Mouse (Mus musculus) frontal cortex, postnatal 25 days (tissue): Measurements from ENCODE around the gene Actl11.
A peak's percentile ranks its signal among the peaks of the same experiment; 100 is the strongest.

ENCODE experiments used
- DNase-seq, 2 experiments: peaks; one replicate each; pipeline ENCODE4 v3.0.0; 2022; ENCODE audit warnings: low spot score in 2 of 2

The Actl11 gene

DNA sequence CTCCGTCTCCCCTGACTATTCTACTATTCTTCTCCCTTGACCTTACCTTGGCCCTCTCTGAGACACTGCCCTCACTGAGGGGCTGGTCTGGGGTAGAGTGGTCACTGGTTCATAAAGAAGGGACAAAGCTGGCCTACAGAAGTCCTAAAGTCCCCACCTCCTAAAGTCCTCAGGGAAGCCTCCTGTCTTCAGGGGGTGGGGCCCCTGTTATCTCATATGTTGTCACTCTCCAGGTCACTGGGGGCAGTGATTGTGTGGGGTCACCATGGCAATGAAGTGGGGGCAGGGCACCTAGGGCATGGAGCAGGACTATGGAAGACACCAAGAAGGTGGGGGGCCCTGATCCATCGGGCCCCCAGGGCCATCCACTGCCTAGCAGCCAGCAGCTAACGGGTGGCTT is at the start of gene Actl11:
Gene Actl11 (plus strand): TSS at position 301 of the 400 bp plus-strand sequence.
- no peak for DNase-seq

- no peak for DNase-seq
These were observed 47.9 kb upstream of the Actl11 start for GRCm38 (mm10) chr9:107880411-107880810.

GRCm38 (mm10) chr9:107887804-107888266 is 40.4 kb upstream of the Actl11 start, which contains the start of gene Mon1a:
Mon1a (plus strand) TSS chr9:107888151.
- DNase-seq: peak; percentile 61 to 77

- DNase-seq: no peak
These were observed 39.9 kb upstream of the Actl11 start for GRCm38 (mm10) chr9:107888267-107888850.

GRCm38 (mm10) chr9:107890260-107890659 is 38.0 kb upstream of the Actl11 start:
- no peak for DNase-seq

- DNase-seq: no peak
These were observed 37.2 kb upstream of the Actl11 start for GRCm38 (mm10) chr9:107891023-107891422.

- DNase-seq: no peak
These were observed 29.7 kb upstream of the Actl11 start for GRCm38 (mm10) chr9:107898563-107898962.

- no peak for DNase-seq
These were observed 28.4 kb upstream of the Actl11 start for GRCm38 (mm10) chr9:107899855-107900254.

- DNase-seq: peak; percentile 73 to 75
These were observed 27.2 kb upstream of the Actl11 start for GRCm38 (mm10) chr9:107900840-107901626.

- DNase-seq: no peak
These were observed 26.7 kb upstream of the Actl11 start for GRCm38 (mm10) chr9:107901627-107901914.

GRCm38 (mm10) chr9:107904726-107905125 is 23.5 kb upstream of the Actl11 start:
- DNase-seq: peak; percentile 83 to 86

GRCm38 (mm10) chr9:107906252-107906966 is 21.9 kb upstream of the Actl11 start, which contains the start of gene Mst1r:
Mst1r (plus strand) TSS chr9:107906873.
- no peak for DNase-seq

DNA sequence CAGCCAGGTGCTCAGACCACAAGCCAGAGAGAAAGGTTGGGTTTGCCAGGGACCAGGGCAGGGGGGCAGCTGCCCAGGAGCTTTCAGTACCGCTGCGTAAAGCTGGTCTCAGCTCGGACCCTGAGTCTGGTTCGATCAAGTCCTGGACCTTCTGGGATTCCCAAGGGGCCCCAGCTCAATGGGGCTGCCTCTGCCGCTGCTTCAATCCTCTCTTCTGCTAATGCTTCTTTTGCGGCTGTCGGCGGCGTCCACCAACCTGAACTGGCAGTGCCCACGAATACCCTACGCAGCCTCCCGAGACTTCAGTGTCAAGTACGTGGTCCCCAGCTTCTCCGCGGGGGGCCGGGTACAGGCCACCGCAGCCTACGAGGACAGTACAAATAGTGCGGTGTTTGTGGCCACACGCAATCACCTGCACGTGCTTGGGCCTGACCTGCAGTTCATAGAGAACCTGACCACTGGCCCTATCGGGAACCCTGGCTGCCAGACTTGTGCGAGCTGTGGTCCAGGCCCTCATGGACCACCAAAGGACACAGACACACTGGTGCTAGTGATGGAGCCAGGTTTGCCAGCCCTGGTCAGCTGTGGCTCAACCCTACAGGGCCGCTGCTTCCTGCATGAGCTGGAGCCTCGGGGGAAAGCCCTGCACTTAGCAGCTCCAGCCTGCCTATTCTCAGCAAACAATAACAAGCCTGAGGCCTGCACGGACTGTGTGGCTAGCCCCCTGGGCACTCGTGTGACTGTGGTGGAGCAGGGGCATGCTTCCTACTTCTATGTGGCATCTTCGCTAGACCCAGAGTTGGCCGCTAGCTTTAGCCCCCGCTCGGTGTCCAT is 21.1 kb upstream of the Actl11 start:
- DNase-seq: no peak

DNA sequence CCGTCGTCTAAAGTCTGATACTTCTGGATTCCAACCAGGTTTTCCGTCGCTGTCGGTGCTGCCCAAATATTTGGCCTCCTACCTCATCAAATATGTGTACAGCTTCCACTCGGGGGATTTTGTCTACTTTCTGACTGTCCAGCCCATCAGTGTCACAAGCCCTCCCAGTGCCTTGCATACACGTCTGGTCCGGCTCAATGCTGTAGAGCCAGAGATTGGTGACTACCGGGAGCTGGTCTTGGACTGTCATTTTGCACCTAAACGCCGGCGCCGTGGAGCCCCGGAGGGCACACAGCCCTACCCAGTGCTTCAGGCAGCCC is 20.5 kb upstream of the Actl11 start:
- DNase-seq: no peak

- no peak for DNase-seq
These were observed 19.7 kb upstream of the Actl11 start for GRCm38 (mm10) chr9:107908410-107909158.

DNA sequence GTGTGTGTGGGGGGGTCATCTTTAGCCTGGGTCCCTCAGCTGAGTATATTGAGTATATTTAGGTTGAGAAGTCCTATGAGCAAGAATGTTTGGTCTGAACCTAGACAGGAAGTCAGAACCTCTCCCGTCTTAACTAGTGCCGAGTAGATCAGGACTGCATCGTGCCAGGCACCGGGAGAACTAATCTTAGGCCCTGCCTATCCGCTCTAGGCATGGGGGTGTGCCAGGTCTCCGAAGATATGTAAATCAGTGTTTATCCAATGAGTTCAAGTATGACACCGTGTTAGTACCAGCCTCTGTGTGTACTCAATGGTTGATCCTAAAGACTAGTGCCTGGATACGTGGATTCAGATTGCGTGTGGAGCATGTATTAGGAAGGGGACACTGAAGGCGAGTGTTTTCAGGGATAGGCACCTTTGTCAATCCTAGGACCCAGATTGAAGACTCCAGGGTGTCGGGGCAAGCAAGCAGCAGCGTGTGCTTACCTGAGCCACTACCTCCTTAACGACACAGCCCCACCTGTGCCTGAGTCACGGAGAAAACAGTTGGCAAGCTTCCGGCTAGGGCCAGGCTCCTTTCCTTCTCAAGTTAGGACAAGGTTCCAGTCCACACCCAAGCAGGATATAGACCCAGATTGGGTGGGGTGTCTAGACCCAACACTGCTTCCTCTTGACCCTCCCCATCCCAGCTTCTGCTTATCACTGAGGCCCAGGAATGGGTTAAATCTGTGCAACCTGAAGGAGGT is 18.1 kb upstream of the Actl11 start:
- DNase-seq: no peak

DNA sequence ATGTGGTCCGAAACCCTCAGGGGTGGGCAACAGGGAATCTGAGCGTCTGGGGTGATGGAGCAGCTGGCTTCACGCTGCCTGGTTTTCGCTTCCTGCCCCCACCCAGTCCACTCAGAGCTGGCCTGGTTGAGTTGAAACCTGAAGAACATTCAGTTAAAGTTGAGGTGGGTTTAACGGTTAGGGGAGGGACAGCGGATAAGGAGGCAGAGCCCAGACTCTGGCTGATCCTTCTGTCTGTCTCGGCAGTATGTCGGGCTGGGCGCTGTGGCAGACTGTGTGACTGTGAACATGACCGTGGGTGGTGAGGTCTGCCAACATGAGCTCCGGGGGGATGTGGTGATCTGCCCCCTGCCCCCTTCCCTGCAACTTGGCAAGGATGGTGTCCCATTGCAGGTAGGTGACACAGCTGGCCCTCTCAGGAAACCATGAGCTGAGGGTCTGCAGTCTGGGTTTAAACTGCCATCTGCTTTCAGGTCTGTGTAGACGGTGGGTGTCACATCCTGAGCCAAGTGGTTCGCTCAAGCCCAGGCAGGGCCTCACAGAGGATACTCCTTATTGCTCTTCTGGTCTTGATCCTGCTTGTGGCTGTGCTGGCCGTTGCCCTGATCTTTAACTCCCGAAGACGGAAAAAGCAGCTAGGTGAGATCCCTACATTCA is 13.4 kb upstream of the Actl11 start:
- no peak for DNase-seq

GRCm38 (mm10) chr9:107917895-107918608 is 10.2 kb upstream of the Actl11 start:
- no peak for DNase-seq

GRCm38 (mm10) chr9:107918884-107919283 is 9.4 kb upstream of the Actl11 start:
- DNase-seq: no peak
